Mouse (Mus musculus): Measurements from ENCODE around the gene P2rx1. TPM values are rescaled to one million over a fixed set of nuclear protein-coding genes. Genes with fewer than 3 reads are reported as not detected.

The P2rx1 gene
- polyA plus RNA-seq, 1 experiment: not detected

- no peak overlapping the region for H3K27ac ChIP-seq (ENCODE audit: insufficient read depth, low read length)
- H3K4me1 ChIP-seq (ENCODE audit: control insufficient read depth, insufficient read depth, low read length): no peaks in the 10 kb centered on the region
- TF ChIP-seq POLR2A (IDR thresholded peaks at IDR 0.05; ENCODE audit: low read depth, low read length) (no peak), CTCF (IDR thresholded peaks at IDR 0.05; ENCODE audit: borderline replicate concordance, insufficient read depth, low read length) (peak; percentile 76)
- H3K4me3 ChIP-seq (ENCODE audit: insufficient read depth, low read length): no peak overlapping the region
Measured at GRCm38 (mm10) chr11:73006377-73006776, 7.5 kb downstream of the P2rx1 start.

- H3K27ac ChIP-seq (ENCODE audit: insufficient read depth, low read length): no peak overlapping the region
- H3K4me1 ChIP-seq (ENCODE audit: control insufficient read depth, insufficient read depth, low read length): no peaks in the 10 kb centered on the region
- TF ChIP-seq POLR2A (IDR thresholded peaks at IDR 0.05; ENCODE audit: low read depth, low read length) (no peak), CTCF (IDR thresholded peaks at IDR 0.05; ENCODE audit: borderline replicate concordance, insufficient read depth, low read length) (no peak)
- no peak overlapping the region for H3K4me3 ChIP-seq (ENCODE audit: insufficient read depth, low read length)
Measured at GRCm38 (mm10) chr11:73007113-73007512, 8.2 kb downstream of the P2rx1 start.

GRCm38 (mm10) chr11:73007698-73008481 is 9.0 kb downstream of the P2rx1 start:
- Histone ChIP-seq H3K4me1 (ENCODE audit: control insufficient read depth, insufficient read depth, low read length) (no peaks in the 10 kb centered on the region), H3K4me3 (ENCODE audit: insufficient read depth, low read length) (no peak overlapping the region), H3K27ac (ENCODE audit: insufficient read depth, low read length) (no peak overlapping the region)
- TF ChIP-seq CTCF (IDR thresholded peaks at IDR 0.05; ENCODE audit: borderline replicate concordance, insufficient read depth, low read length): peak; percentile 82
- no peak for TF ChIP-seq POLR2A (IDR thresholded peaks at IDR 0.05; ENCODE audit: low read depth, low read length)

- no peak for TF ChIP-seq CTCF (IDR thresholded peaks at IDR 0.05; ENCODE audit: borderline replicate concordance, insufficient read depth, low read length)
- no peak for TF ChIP-seq POLR2A (IDR thresholded peaks at IDR 0.05; ENCODE audit: low read depth, low read length)
- no peak overlapping the region for H3K4me3 ChIP-seq (ENCODE audit: insufficient read depth, low read length)
- H3K4me1 ChIP-seq (ENCODE audit: control insufficient read depth, insufficient read depth, low read length): no peaks in the 10 kb centered on the region
- no peak overlapping the region for H3K27ac ChIP-seq (ENCODE audit: insufficient read depth, low read length)
Measured at GRCm38 (mm10) chr11:73008826-73009225, 9.9 kb downstream of the P2rx1 start.

GRCm38 (mm10) chr11:73009531-73010274 is 10.8 kb downstream of the P2rx1 start:
- TF ChIP-seq POLR2A (IDR thresholded peaks at IDR 0.05; ENCODE audit: low read depth, low read length) (no peak), CTCF (IDR thresholded peaks at IDR 0.05; ENCODE audit: borderline replicate concordance, insufficient read depth, low read length) (no peak)
- Histone ChIP-seq H3K4me3 (ENCODE audit: insufficient read depth, low read length) (no peak overlapping the region), H3K27ac (ENCODE audit: insufficient read depth, low read length) (no peak overlapping the region), H3K4me1 (ENCODE audit: control insufficient read depth, insufficient read depth, low read length) (no peaks in the 10 kb centered on the region)

- Histone ChIP-seq H3K27ac (ENCODE audit: insufficient read depth, low read length) (no peak overlapping the region), H3K4me1 (ENCODE audit: control insufficient read depth, insufficient read depth, low read length) (no peaks in the 10 kb centered on the region), H3K4me3 (ENCODE audit: insufficient read depth, low read length) (no peak overlapping the region)
- no peak for TF ChIP-seq POLR2A (IDR thresholded peaks at IDR 0.05; ENCODE audit: low read depth, low read length)
- TF ChIP-seq CTCF (IDR thresholded peaks at IDR 0.05; ENCODE audit: borderline replicate concordance, insufficient read depth, low read length): no peak
Measured at GRCm38 (mm10) chr11:73013981-73014380, 15.1 kb downstream of the P2rx1 start.

GRCm38 (mm10) chr11:73014831-73015344 is 16.0 kb downstream of the P2rx1 start:
- TF ChIP-seq POLR2A (IDR thresholded peaks at IDR 0.05; ENCODE audit: low read depth, low read length): no peak
- TF ChIP-seq CTCF (IDR thresholded peaks at IDR 0.05; ENCODE audit: borderline replicate concordance, insufficient read depth, low read length): no peak
- Histone ChIP-seq H3K27ac (ENCODE audit: insufficient read depth, low read length) (no peak overlapping the region), H3K4me3 (ENCODE audit: insufficient read depth, low read length) (no peak overlapping the region), H3K4me1 (ENCODE audit: control insufficient read depth, insufficient read depth, low read length) (no peaks in the 10 kb centered on the region)

GRCm38 (mm10) chr11:73015391-73016102 is 16.6 kb downstream of the P2rx1 start:
- TF ChIP-seq POLR2A (IDR thresholded peaks at IDR 0.05; ENCODE audit: low read depth, low read length) (no peak), CTCF (IDR thresholded peaks at IDR 0.05; ENCODE audit: borderline replicate concordance, insufficient read depth, low read length) (no peak)
- no peaks in the 10 kb centered on the region for H3K4me1 ChIP-seq (ENCODE audit: control insufficient read depth, insufficient read depth, low read length)
- no peak overlapping the region for H3K4me3 ChIP-seq (ENCODE audit: insufficient read depth, low read length)
- H3K27ac ChIP-seq (ENCODE audit: insufficient read depth, low read length): no peak overlapping the region

GRCm38 (mm10) chr11:73016103-73016420 is 17.2 kb downstream of the P2rx1 start:
- H3K4me3 ChIP-seq (ENCODE audit: insufficient read depth, low read length): no peak overlapping the region
- TF ChIP-seq CTCF (IDR thresholded peaks at IDR 0.05; ENCODE audit: borderline replicate concordance, insufficient read depth, low read length) (no peak), POLR2A (IDR thresholded peaks at IDR 0.05; ENCODE audit: low read depth, low read length) (no peak)
- no peaks in the 10 kb centered on the region for H3K4me1 ChIP-seq (ENCODE audit: control insufficient read depth, insufficient read depth, low read length)
- H3K27ac ChIP-seq (ENCODE audit: insufficient read depth, low read length): no peak overlapping the region
